Mouse (Mus musculus): ENCODE data around the gene Cd276. TPM values are rescaled to one million over a fixed set of nuclear protein-coding genes. Genes with fewer than 3 reads are reported as not detected.
A peak's percentile ranks its signal among the peaks of the same experiment; 100 is the strongest.

Gene Cd276
- total and polyA plus RNA-seq, 3 experiments, result 9.5 to 12.3 (median 11.0) TPM

GRCm38 (mm10) chr9:58510452-58510851 lies 44.8 kb downstream of the Cd276 start:
- no peak for DNase-seq

- DNase-seq, result no peak
Observed at GRCm38 (mm10) chr9:58507216-58508005, 47.8 kb downstream of the Cd276 start.

DNA sequence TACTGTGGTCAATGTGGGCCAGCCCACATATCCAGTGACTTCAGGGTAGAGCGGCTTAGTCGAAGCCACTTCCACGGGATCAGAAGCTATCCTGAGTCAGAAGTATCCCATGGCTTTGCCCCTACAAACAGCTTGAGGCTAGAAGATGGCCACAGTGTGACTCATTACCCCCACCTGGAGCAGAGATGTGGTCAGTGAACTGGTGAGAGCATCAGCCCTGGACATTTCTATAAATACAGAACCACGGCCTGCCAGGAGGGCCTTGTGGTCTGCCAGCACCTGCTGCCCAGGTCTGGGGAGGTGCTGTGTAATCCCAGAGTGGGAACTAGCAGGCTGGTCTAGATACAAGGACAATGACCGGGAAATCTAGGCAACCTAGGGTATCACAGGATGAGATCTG lies 54.3 kb downstream of the Cd276 start:
- DNase-seq, result no peak

DNA sequence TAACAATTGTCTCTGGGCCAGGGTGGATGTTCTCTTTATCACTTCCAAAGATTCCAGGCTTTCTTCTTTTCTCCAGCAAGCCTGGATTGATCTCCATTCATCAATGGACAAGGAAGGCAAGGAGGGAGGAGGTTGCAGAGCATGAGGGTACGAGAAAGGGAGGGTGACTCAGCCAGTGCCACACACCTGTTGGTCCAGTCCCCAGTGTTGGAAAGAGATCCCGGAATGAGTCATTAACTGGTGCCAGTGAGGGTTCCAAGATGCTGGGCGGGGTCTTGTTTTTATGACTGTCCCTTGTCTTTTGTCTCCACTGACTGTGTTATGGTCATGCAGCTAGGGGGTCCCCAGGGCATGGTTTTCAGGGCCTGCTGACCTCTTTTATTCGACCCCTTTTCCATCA lies 57.3 kb downstream of the Cd276 start:
- no peak for DNase-seq

DNA sequence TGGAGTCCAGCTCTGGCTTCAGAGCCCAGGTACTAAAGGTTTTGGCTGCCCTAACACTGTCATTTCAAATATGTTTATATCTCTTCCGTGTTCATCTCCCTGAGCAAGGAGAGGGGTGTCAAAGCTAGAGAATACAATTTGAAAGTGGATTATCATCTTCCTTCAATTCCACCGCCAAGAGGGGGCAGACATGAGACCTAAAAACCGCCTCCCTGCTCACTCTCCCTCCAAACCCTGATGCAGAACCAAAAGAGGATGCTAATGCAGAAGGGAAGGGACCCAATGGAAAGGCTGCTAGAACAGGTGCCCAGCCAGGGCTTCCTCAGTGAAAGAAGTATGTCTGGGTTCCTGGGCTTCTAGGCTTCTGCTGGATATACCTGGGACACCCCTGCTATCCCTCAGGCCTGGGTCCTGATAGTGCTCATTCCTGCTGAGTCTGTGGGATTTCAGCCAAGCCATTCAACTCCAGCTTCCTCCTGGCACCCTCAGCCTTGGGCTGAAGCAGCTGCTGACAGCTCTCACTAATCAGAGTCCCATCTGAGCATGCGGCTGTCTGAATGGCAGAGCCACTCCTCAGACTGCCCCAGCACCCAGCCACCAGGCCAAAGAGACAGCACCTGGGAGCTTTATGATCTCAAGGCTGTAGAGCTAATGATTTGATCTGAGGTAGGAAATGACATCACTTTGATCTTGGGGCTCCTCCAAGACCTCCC lies 58.6 kb downstream of the Cd276 start:
- no peak for DNase-seq

- DNase-seq, result no peak
Observed at GRCm38 (mm10) chr9:58495035-58495434, 60.2 kb downstream of the Cd276 start.

DNA sequence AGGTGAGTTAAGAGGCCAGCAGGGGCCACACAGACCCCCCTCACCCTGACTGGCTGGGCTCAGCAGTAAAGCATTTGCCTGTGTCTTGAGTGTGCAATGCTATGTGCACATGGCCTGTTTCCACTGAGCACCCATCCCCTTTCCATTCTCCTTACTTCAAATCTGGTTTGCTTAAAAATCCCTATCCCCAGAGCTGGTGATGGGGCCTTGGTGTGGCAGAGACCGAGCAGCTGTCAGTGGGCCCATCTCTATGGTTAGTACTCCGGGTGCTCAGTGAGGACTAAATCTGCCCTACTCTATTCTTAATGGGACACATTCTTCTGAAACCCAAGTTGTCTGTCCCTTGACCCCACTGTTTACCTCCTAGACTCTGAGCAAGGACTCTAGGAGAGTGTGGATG lies 64.8 kb downstream of the Cd276 start:
- no peak for DNase-seq

DNA sequence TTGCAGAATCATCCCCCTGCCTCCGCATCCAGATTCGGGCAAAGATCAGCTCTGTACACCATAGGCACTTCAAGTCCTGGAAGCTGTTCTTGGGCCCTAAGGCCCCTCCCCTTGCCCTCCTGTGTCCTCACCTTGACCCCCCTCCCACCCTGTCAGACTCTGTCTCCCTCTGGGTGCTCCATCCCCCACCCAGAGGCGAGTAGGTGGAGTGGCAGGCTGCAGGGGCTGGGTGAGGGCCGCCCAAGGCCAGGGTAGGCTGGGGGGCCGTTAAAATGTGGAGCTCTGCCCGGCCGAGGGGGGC lies 65.4 kb downstream of the Cd276 start:
- DNase-seq, result no peak

DNA sequence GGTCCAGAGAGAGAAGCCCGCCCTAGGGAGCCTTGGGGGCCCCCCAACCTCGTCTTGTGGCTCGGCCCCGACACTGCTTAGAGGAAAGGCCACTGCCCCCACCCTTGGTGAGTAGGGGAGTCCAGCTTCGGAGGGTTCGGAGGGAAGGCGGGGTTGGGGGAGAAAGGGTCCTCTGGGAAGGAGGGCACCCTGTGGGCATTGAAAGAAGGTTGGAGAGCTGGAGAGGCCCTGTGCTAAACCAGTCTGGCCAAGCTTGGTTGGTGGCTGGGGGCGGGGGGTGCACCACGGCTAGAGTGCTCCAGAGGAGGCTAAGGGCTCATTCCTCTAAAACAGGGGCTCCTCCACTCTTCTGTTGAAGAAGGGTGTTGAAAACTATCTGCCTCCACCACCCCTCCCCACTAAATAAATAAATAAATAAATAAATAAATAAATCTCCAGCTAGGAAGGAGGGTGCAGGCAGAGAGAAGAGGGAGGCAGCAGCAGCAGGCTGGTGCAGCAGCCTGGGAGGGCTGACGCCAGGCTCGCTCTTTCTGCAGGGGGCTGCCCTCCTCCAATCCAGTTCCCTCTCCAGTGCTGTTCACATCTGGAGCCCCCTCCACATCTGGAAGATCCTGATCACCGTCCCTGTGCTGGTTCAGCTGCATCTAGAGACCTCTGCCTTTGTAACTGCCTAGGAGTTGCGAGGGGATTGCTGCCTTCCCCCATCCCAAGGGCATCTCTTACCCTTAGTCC lies 65.9 kb downstream of the Cd276 start:
- DNase-seq, result peak; percentile 10

DNA sequence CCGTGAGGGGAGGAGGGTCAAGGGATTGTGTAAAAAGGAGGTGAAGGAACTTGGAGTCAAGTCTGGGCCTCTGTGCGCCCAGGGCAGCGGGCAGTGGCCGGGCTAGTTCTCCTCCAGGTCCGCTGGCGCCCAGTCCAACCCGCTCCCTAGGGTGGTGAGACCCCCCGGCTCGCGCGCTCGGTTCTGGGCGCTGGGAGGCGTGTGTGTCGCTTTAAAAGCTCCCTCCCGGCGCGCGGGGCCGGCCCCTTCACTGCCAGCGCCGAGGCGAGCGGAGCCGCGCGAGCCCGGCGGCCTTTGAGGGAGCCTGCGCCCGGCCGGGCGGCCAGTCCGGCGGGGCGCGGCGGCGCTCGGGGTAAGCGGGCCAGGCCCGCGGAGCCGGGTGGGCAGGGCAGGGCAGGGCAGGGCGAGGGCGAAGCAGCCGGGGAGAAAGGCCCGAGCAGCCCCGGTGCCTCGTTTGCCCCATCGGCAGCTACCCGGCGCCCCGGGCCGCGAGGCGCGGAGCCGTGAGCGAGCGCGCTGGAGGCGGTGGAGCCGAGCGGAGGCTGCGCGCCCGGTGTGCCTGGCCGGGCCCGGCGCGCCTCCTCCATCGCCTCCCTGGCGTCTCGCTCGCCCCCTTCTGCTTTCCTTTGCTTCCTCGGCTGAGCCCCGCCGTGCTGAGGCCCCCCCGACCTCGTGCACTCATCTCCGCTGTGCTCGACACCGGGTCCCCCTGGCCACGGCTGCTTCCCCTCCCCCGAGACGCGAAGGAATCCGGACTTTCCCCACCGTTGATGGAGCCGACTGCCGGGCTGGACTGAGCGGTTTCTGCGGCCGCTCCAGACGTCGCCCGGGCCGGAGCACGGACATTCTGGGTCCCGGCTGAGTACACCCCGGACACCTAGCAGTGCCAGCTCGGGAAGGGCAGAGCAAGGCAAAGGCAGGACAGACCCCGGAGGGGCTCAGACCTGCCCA lies 67.1 kb downstream of the Cd276 start, which contains the start of gene Insyn1:
TSS of gene Insyn1 (plus strand) at position 753 of the 951 bp plus-strand sequence.
- DNase-seq, result peak; percentile 85

DNA sequence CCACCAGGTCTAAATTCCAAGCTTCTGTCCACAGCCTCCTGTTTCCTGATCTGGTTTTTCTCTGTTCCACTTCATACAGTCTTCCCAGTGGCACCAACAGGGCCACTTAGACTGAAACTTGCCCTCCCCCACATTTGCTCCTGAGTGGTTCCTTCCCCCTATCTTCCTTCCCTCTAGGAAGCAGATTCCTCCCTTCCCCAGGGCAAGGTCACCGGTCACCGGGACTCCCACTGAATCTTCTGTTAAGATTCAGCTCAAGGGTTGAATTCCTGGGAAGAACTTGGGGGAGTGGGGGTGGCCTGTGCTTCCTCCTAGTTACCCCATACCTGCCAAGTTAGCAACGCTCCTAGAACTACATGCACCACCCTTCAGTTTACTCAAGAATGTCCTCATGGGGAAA lies 68.2 kb downstream of the Cd276 start:
- no peak for DNase-seq

Other genes with a start within 250 kb of the Cd276 start
- 10 to 100 TPM; 24.8 to 44.6 TPM for gene Loxl1, start 242.3 kb downstream of the Cd276 start, total RNA-seq (2021)
- 73.5 and 81.5 TPM in 2 replicates for gene Loxl1, start 242.3 kb downstream of the Cd276 start, polyA plus RNA-seq (2012; rRNA removed)
- gene Tbc1d21, start 185.0 kb downstream of the Cd276 start, total RNA-seq (2021), result not detected
- not detected in 2 replicates for gene Tbc1d21, start 185.0 kb downstream of the Cd276 start, polyA plus RNA-seq (2012; rRNA removed)
- 10 to 100 TPM in 1 of 2 experiments, 1 to 10 TPM in 1; 8.2 to 11.9 TPM for gene Insyn1, start 66.8 kb downstream of the Cd276 start, total RNA-seq (2021)
- 9.2 and 12.7 TPM in 2 replicates for gene Insyn1, start 66.8 kb downstream of the Cd276 start, polyA plus RNA-seq (2012; rRNA removed)
- 100 to 1,000 TPM; 200 to 247 TPM for gene Nptn, start 26.8 kb upstream of the Cd276 start, total RNA-seq (2021)
- gene Nptn, start 26.8 kb upstream of the Cd276 start, polyA plus RNA-seq (2012; rRNA removed), result 204 and 227 TPM in 2 replicates
- 1 to 10 TPM in 1 of 2 experiments, under 1 TPM in 1; 0.69 to 1.0 TPM for gene Rec114, start 188.5 kb upstream of the Cd276 start, total RNA-seq (2021)
- 0.21 and 0.46 TPM in 2 replicates for gene Rec114, start 188.5 kb upstream of the Cd276 start, polyA plus RNA-seq (2012; rRNA removed)